Mouse (Mus musculus) embryo, embryonic 10 days (tissue): ENCODE measurements around the gene 1700061G19Rik.
A peak's percentile ranks its signal among the peaks of the same experiment; 100 is the strongest.
"Not testable (repeated sequence)": the region's sequence is repeated elsewhere in the genome, so short reads cannot be mapped to it uniquely, and the experiment has no call there.

Experiments
- DNase-seq: peaks from one replicate; pipeline ENCODE4 v3.0.0-alpha.2; 2015; ENCODE audit warnings: low spot score

The 1700061G19Rik gene

GRCm38 (mm10) chr17:56871767-56872166 is 3.5 kb upstream of the 1700061G19Rik start:
- no peak for DNase-seq

- DNase-seq: no peak
These were observed 2.8 kb upstream of the 1700061G19Rik start for GRCm38 (mm10) chr17:56872512-56872911.

- no peak for DNase-seq
These were observed 1.0 kb upstream of the 1700061G19Rik start, which contains the start of gene Acsbg2 for GRCm38 (mm10) chr17:56874237-56874636. Gene Acsbg2, minus strand, starts transcription at chr17:56874447.

- DNase-seq: no peak
These were observed 1.2 kb downstream of the 1700061G19Rik start for GRCm38 (mm10) chr17:56876465-56876864.

GRCm38 (mm10) chr17:56876981-56877380 is 1.7 kb downstream of the 1700061G19Rik start:
- no peak for DNase-seq

GRCm38 (mm10) chr17:56877426-56877825 is 2.1 kb downstream of the 1700061G19Rik start:
- no peak for DNase-seq

GRCm38 (mm10) chr17:56883612-56884011 is 8.3 kb downstream of the 1700061G19Rik start:
- no peak for DNase-seq

- DNase-seq: no peak
These were observed 9.1 kb downstream of the 1700061G19Rik start for GRCm38 (mm10) chr17:56884331-56884730.

- no peak for DNase-seq
These were observed 9.5 kb downstream of the 1700061G19Rik start for GRCm38 (mm10) chr17:56884809-56885208.

GRCm38 (mm10) chr17:56888050-56888449 is 12.8 kb downstream of the 1700061G19Rik start:
- no peak for DNase-seq

- no peak for DNase-seq
These were observed 14.7 kb downstream of the 1700061G19Rik start for GRCm38 (mm10) chr17:56890018-56890417.

- no peak for DNase-seq
These were observed 20.2 kb downstream of the 1700061G19Rik start for GRCm38 (mm10) chr17:56895368-56895918.

- peak; percentile 22 for DNase-seq
These were observed 21.3 kb downstream of the 1700061G19Rik start for GRCm38 (mm10) chr17:56896513-56897129.

- DNase-seq: peak; percentile 83
These were observed 22.4 kb downstream of the 1700061G19Rik start for GRCm38 (mm10) chr17:56897630-56898195.

- DNase-seq: no peak
These were observed 27.4 kb downstream of the 1700061G19Rik start for GRCm38 (mm10) chr17:56902698-56903097.

- no peak for DNase-seq
These were observed 30.9 kb downstream of the 1700061G19Rik start for GRCm38 (mm10) chr17:56906166-56906565.

GRCm38 (mm10) chr17:56907096-56907495 is 31.8 kb downstream of the 1700061G19Rik start:
- no peak for DNase-seq

- no peak for DNase-seq
These were observed 32.6 kb downstream of the 1700061G19Rik start for GRCm38 (mm10) chr17:56907887-56908286.

GRCm38 (mm10) chr17:56909764-56910163 is 34.5 kb downstream of the 1700061G19Rik start:
- not testable (repeated sequence) for DNase-seq

- DNase-seq: no peak
These were observed 37.7 kb downstream of the 1700061G19Rik start for GRCm38 (mm10) chr17:56913023-56913422.

GRCm38 (mm10) chr17:56913444-56913843 is 38.2 kb downstream of the 1700061G19Rik start:
- DNase-seq: no peak

GRCm38 (mm10) chr17:56917166-56917565 is 41.9 kb downstream of the 1700061G19Rik start:
- DNase-seq: no peak

- DNase-seq: no peak
These were observed 44.4 kb downstream of the 1700061G19Rik start for GRCm38 (mm10) chr17:56919725-56920124.
